ENCODE assay signal across 8 mouse cellular contexts in the genomic region with DNA sequence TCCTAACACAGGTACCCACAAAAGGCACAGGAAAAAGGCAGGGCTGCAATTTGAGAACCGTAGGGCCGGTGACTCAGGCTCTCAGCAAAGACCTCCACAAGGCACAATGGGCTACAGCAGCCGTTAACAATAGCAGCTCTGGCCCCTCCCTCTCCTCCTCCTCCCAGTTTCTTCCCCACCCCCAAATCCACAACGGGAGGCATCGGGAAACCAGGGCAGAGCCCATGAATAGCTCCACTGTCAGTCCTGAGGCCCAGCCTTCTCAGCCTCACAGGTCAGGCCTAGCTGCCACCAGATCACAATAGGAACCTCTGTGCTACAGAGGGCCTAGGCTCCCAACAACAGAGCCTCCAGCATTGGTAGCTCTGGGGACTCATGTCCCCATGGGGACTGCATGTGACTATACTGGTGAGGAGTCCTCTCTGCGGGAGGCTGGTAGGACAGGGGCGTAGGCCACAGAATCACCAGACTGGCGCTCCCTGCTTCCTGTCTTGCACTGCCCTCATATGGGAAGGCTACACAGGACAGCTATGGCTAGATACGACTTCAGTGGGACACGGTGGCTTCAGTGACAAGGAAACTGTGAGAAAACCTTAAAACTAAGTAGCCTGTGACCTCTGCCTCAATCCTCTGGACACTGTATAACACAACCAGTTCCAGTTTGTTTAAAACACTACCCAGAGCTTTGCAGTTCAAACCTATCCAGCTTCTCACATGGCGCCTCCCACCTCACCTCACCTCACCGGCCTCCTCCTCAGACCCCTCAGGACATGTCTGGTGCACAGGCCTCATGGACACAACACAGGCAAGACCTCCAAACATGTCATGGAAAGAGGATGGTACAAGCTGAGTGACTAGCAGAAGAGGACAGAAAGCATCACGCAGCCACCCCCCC. TPM values are rescaled to one million over a fixed set of nuclear protein-coding genes. Genes with fewer than 3 reads are reported as not detected.
DNase-seq lines count a peak whose midpoint lies in the region; ATAC-seq lines count a peak whose summit lies in the region.

No protein-coding gene starts in this region.

- intact Hi-C loops in heart, postnatal 14 days (cut with DNase I) = no loop called here

- no peaks in the 10 kb centered on the region for H3K36me3 ChIP-seq in embryonic facial prominence, embryonic 15.5 days

- no peak overlapping the region for H3K4me3 ChIP-seq in embryonic facial prominence, embryonic 15.5 days (replicated peaks)

- 23% methylated on average over 13 of the region's 13 CpGs for WGBS in embryonic facial prominence, embryonic 15.5 days

- peak overlapping the region; percentile 39 for H3K4me2 ChIP-seq in embryonic facial prominence, embryonic 15.5 days (replicated peaks)

- DNase-seq in CD4-positive, CD25-positive, alpha-beta regulatory T cell, adult 2 months (ENCODE audit: low read depth, low spot score) = peak; percentile 55
- DNase-seq in R1 (ENCODE audit: low read depth, low spot score) = peak; percentile 97
- DNase-seq in heart, postnatal 14 days = peak; percentile 47 to 52
- DNase-seq in layer of hippocampus, adult 9-10 months (ENCODE audit: low spot score) = peak; percentile 63
- peak; percentile 65 for DNase-seq in lung, postnatal 25 days (ENCODE audit: low spot score)
- DNase-seq in retina, postnatal 7 days (ENCODE audit: low read depth, low spot score) = peak; percentile 38
- no peak for DNase-seq in testis, postnatal 14 days (ENCODE audit: low spot score)

- H3K27me3 ChIP-seq in embryonic facial prominence, embryonic 15.5 days = no peaks in the 10 kb centered on the region

- H3K27ac ChIP-seq in embryonic facial prominence, embryonic 15.5 days (replicated peaks) = peak overlapping the region; percentile 91

- H3K4me1 ChIP-seq in embryonic facial prominence, embryonic 15.5 days = peaks cover 82% of the 10 kb centered on the region

- H3K9me3 ChIP-seq in embryonic facial prominence, embryonic 15.5 days (replicated peaks) = no peaks in the 10 kb centered on the region

- H3K9ac ChIP-seq in embryonic facial prominence, embryonic 15.5 days = no peak overlapping the region

- ATAC-seq in embryonic facial prominence, embryonic 15.5 days (ENCODE audit: insufficient number of reproducible peaks, low FRiP score, low TSS enrichment, low read depth) = peak; percentile 76

RNA-seq across cellular contexts. Expression of gene Tspan14, which starts 10.1 kb away (rescaled TPM):
- polyA plus RNA-seq in embryonic facial prominence, embryonic 15.5 days (2015; fragmentation: Nextera tagmentation; extraction: Ambion mirVana) = 84.7 and 86.6 TPM in 2 replicates
- 10 to 100 TPM; 27.9 to 28.7 TPM for total RNA-seq in heart, postnatal 14 days (2021)

RNA-seq across cellular contexts. Expression of gene Fam213a, which starts 57.1 kb away (rescaled TPM):
- 89.0 and 91.4 TPM in 2 replicates for polyA plus RNA-seq in embryonic facial prominence, embryonic 15.5 days (2015; fragmentation: Nextera tagmentation; extraction: Ambion mirVana)
- total RNA-seq in heart, postnatal 14 days (2021) = 10 to 100 TPM; 17.1 to 22.2 TPM
